Mouse (Mus musculus): ENCODE data around the gene Iars2. TPM values are rescaled to one million over a fixed set of nuclear protein-coding genes. Genes with fewer than 3 reads are reported as not detected.

Iars2 gene
- total and polyA plus RNA-seq, 2 experiments from 2014 or later = 15.9 to 37.1 TPM

DNA sequence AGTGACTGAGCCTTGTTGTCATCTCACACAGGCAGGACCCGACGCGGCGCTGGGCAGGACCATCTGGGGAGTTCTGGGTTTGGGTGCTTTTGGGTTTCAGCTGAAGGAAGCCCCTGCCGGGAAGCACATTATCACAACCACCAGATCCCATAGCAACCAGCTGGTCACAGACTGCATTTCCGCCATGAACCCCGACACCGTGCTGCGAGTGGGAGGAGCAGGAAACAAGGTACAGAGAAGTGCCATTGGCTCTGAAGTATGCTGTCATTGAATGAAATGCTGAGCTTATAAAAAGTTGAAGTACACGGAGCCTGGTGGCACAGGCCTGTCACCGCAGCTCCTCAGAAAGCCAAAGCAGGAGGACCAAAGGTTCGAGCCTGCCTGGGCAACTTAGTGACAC lies 23.0 kb upstream of the Iars2 start:
- Histone ChIP-seq H3K9ac (replicated peaks; ENCODE audit: low read length, poor library complexity, severe bottlenecking) (no peak overlapping the region), H3K4me1 (ENCODE audit: insufficient read depth, low read length) (no peaks in the 10 kb centered on the region), H3K9me3 (ENCODE audit: low read length) (no peaks in the 10 kb centered on the region), H3K4me2 (ENCODE audit: low read depth, low read length, poor library complexity, severe bottlenecking) (no peak overlapping the region), H3K4me3 (ENCODE audit: low read depth, low read length) (no peak overlapping the region), H3K27me3 (ENCODE audit: insufficient read depth, low read length) (no peaks in the 10 kb centered on the region), H3K36me3 (ENCODE audit: insufficient read depth, low read length) (peaks cover 68% of the 10 kb centered on the region), H3K27ac (ENCODE audit: low read depth, low read length) (no peak overlapping the region)
- WGBS = 94% methylated on average over 12 of the region's 12 CpGs
- DNase-seq (ENCODE audit: low spot score) = no peak
- no peak for ATAC-seq (ENCODE audit: low FRiP score)
- no peak for TF ChIP-seq CTCF (IDR thresholded peaks at IDR 0.05)

- H3K9me3 ChIP-seq (ENCODE audit: low read length) = no peaks in the 10 kb centered on the region
- no peak overlapping the region for H3K9ac ChIP-seq (replicated peaks; ENCODE audit: low read length, poor library complexity, severe bottlenecking)
- no peak overlapping the region for H3K4me3 ChIP-seq (ENCODE audit: low read depth, low read length)
- no peak overlapping the region for H3K27ac ChIP-seq (ENCODE audit: low read depth, low read length)
- no peak for TF ChIP-seq CTCF (IDR thresholded peaks at IDR 0.05)
- H3K4me2 ChIP-seq (ENCODE audit: low read depth, low read length, poor library complexity, severe bottlenecking) = no peak overlapping the region
- WGBS = 90% methylated on average over 4 of the region's 4 CpGs
- no peaks in the 10 kb centered on the region for H3K4me1 ChIP-seq (ENCODE audit: insufficient read depth, low read length)
- ATAC-seq (ENCODE audit: low FRiP score) (no peak), DNase-seq (ENCODE audit: low spot score) (no peak)
- peaks cover 74% of the 10 kb centered on the region for H3K36me3 ChIP-seq (ENCODE audit: insufficient read depth, low read length)
- H3K27me3 ChIP-seq (ENCODE audit: insufficient read depth, low read length) = no peaks in the 10 kb centered on the region
These were observed 21.4 kb upstream of the Iars2 start for GRCm38 (mm10) chr1:185350611-185351010.

DNA sequence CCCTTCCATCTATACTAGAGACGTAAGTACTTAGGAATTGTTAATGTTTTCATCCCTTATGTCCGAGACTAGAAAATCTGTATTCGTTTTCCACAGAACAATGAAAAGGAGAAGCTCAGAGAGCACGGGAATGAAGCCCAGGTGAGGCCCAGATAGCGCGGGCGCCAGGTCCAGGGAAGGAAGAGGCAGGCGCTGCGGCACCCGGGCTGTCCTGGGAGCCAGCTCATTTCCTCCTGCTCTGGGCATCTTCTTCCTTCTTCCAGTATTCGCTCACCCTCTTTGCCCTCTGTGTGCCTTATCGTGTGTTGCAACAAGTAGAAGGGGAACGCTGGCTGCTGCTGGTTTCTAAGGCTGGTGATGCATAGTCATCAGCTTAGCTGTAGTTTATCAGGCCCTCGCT lies 20.5 kb upstream of the Iars2 start:
- no peak overlapping the region for H3K27ac ChIP-seq (ENCODE audit: low read depth, low read length)
- no peaks in the 10 kb centered on the region for H3K9me3 ChIP-seq (ENCODE audit: low read length)
- ATAC-seq (ENCODE audit: low FRiP score) = no peak
- H3K9ac ChIP-seq (replicated peaks; ENCODE audit: low read length, poor library complexity, severe bottlenecking) = no peak overlapping the region
- no peak for DNase-seq (ENCODE audit: low spot score)
- 98% methylated on average over 14 of the region's 14 CpGs for WGBS
- H3K4me2 ChIP-seq (ENCODE audit: low read depth, low read length, poor library complexity, severe bottlenecking) = no peak overlapping the region
- H3K27me3 ChIP-seq (ENCODE audit: insufficient read depth, low read length) = no peaks in the 10 kb centered on the region
- H3K36me3 ChIP-seq (ENCODE audit: insufficient read depth, low read length) = peaks cover 74% of the 10 kb centered on the region
- H3K4me3 ChIP-seq (ENCODE audit: low read depth, low read length) = no peak overlapping the region
- H3K4me1 ChIP-seq (ENCODE audit: insufficient read depth, low read length) = no peaks in the 10 kb centered on the region
- no peak for TF ChIP-seq CTCF (IDR thresholded peaks at IDR 0.05)

- 78% methylated on average over 10 of the region's 10 CpGs for WGBS
- TF ChIP-seq CTCF (IDR thresholded peaks at IDR 0.05) = peak; percentile 33
- DNase-seq (ENCODE audit: low spot score) = peak; percentile 25
- H3K27ac ChIP-seq (ENCODE audit: low read depth, low read length) = no peak overlapping the region
- no peaks in the 10 kb centered on the region for H3K9me3 ChIP-seq (ENCODE audit: low read length)
- no peaks in the 10 kb centered on the region for H3K4me1 ChIP-seq (ENCODE audit: insufficient read depth, low read length)
- no peak overlapping the region for H3K4me3 ChIP-seq (ENCODE audit: low read depth, low read length)
- ATAC-seq (ENCODE audit: low FRiP score) = no peak
- H3K4me2 ChIP-seq (ENCODE audit: low read depth, low read length, poor library complexity, severe bottlenecking) = no peak overlapping the region
- no peak overlapping the region for H3K9ac ChIP-seq (replicated peaks; ENCODE audit: low read length, poor library complexity, severe bottlenecking)
- peaks cover 69% of the 10 kb centered on the region for H3K36me3 ChIP-seq (ENCODE audit: insufficient read depth, low read length)
- no peaks in the 10 kb centered on the region for H3K27me3 ChIP-seq (ENCODE audit: insufficient read depth, low read length)
These were observed 17.0 kb upstream of the Iars2 start for GRCm38 (mm10) chr1:185346188-185346587.

GRCm38 (mm10) chr1:185343422-185343821 lies 14.2 kb upstream of the Iars2 start:
- 88% methylated on average over 8 of the region's 8 CpGs for WGBS
- H3K9ac ChIP-seq (replicated peaks; ENCODE audit: low read length, poor library complexity, severe bottlenecking) = no peak overlapping the region
- no peaks in the 10 kb centered on the region for H3K27me3 ChIP-seq (ENCODE audit: insufficient read depth, low read length)
- DNase-seq (ENCODE audit: low spot score) = no peak
- H3K4me2 ChIP-seq (ENCODE audit: low read depth, low read length, poor library complexity, severe bottlenecking) = no peak overlapping the region
- H3K9me3 ChIP-seq (ENCODE audit: low read length) = no peaks in the 10 kb centered on the region
- H3K36me3 ChIP-seq (ENCODE audit: insufficient read depth, low read length) = peaks cover 59% of the 10 kb centered on the region
- no peak for ATAC-seq (ENCODE audit: low FRiP score)
- no peak overlapping the region for H3K27ac ChIP-seq (ENCODE audit: low read depth, low read length)
- TF ChIP-seq CTCF (IDR thresholded peaks at IDR 0.05) = peak; percentile 41
- no peak overlapping the region for H3K4me3 ChIP-seq (ENCODE audit: low read depth, low read length)
- no peaks in the 10 kb centered on the region for H3K4me1 ChIP-seq (ENCODE audit: insufficient read depth, low read length)

DNA sequence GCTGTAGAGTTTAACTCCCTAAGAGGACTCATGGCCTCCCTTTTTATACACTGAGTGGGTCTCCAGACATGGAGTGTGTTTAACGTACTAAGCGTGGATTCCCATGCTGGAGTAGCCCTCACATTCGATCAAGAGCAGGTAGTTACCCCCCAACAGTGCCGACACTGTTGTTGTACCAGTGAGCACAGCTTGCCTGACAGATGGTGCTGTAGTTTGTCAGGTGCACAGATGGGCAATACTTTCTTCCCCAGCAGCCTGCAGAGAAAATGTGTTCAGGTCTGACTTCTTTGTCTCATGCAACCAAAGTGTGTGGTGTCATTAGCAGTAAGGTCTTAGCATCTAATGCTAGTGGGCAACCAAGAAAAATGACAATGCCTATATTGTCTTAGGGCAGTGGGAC lies 13.2 kb upstream of the Iars2 start:
- H3K4me3 ChIP-seq (ENCODE audit: low read depth, low read length) = no peak overlapping the region
- H3K27me3 ChIP-seq (ENCODE audit: insufficient read depth, low read length) = no peaks in the 10 kb centered on the region
- 96% methylated on average over 4 of the region's 4 CpGs for WGBS
- TF ChIP-seq CTCF (IDR thresholded peaks at IDR 0.05) = no peak
- H3K36me3 ChIP-seq (ENCODE audit: insufficient read depth, low read length) = peaks cover 51% of the 10 kb centered on the region
- H3K9me3 ChIP-seq (ENCODE audit: low read length) = no peaks in the 10 kb centered on the region
- no peak overlapping the region for H3K27ac ChIP-seq (ENCODE audit: low read depth, low read length)
- H3K9ac ChIP-seq (replicated peaks; ENCODE audit: low read length, poor library complexity, severe bottlenecking) = no peak overlapping the region
- ATAC-seq (ENCODE audit: low FRiP score) (no peak), DNase-seq (ENCODE audit: low spot score) (peak; percentile 17)
- no peaks in the 10 kb centered on the region for H3K4me1 ChIP-seq (ENCODE audit: insufficient read depth, low read length)
- H3K4me2 ChIP-seq (ENCODE audit: low read depth, low read length, poor library complexity, severe bottlenecking) = no peak overlapping the region
